Mouse (Mus musculus): ENCODE measurements around the gene Pramel7. TPM values are rescaled to one million over a fixed set of nuclear protein-coding genes. Genes with fewer than 3 reads are reported as not detected.

Pramel7 gene
- polyA plus RNA-seq, 1 experiment = not detected

DNA sequence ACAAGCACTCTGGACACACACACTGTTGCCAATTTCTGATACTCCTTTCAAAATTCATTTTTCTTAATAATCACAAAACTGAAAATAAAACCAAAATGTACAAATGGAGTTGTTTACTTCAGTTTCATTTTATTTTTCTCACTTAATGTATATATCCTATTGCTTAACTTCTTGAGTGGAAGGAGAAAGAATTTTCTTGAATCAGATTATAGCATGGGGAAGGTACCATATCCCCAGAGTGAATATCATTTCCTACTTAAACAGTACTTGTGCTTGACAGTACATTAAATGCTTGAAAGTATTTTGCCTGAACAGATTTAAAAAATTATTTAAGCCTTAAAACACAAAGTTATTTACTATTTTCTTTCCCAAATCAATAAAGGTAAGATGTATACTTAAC lies 43.2 kb downstream of the Pramel7 start, which contains the start of gene Olfr1126:
TSS of gene Olfr1126 (plus strand) at position 301 of the 400 bp plus-strand sequence.
- Histone ChIP-seq H3K4me1 (ENCODE audit: control insufficient read depth, insufficient read depth, low read length) (no peaks in the 10 kb centered on the region), H3K27me3 (replicated peaks; ENCODE audit: control insufficient read depth, insufficient read depth, low read length) (no peaks in the 10 kb centered on the region), H3K27ac (ENCODE audit: insufficient read depth, low read depth, low read length) (no peak within 1 kb of the TSS), H3K36me3 (ENCODE audit: control insufficient read depth, insufficient read depth, low read length) (no peaks in the 10 kb centered on the region), H3K4me3 (ENCODE audit: insufficient read depth, low read depth, low read length) (no peak within 1 kb of the TSS)
- TF ChIP-seq POLR2A (IDR thresholded peaks at IDR 0.05; ENCODE audit: low read depth, low read length) (no peak), CTCF (conservative IDR thresholded peaks at IDR 0.05; ENCODE audit: insufficient read depth, insufficient read length, low read depth, low read length) (no peak)
- DNase-seq = no peak

Other genes with a start within 250 kb of the Pramel7 start
- not detected in 2 replicates for gene Olfr1115, start 249.1 kb downstream of the Pramel7 start, polyA plus RNA-seq (2012; rRNA removed)
- not detected in 2 replicates for gene Olfr1116, start 229.6 kb downstream of the Pramel7 start, polyA plus RNA-seq (2012; rRNA removed)
- gene Olfr1118, start 189.5 kb downstream of the Pramel7 start, polyA plus RNA-seq (2012; rRNA removed) = not detected in 2 replicates
- not detected in 2 replicates for gene Olfr1120, start 142.3 kb downstream of the Pramel7 start, polyA plus RNA-seq (2012; rRNA removed)
- not detected in 2 replicates for gene Olfr1121, start 127.2 kb downstream of the Pramel7 start, polyA plus RNA-seq (2012; rRNA removed)
- not detected in 2 replicates for gene Olfr1122, start 111.2 kb downstream of the Pramel7 start, polyA plus RNA-seq (2012; rRNA removed)
- gene Olfr1123, start 80.5 kb downstream of the Pramel7 start, polyA plus RNA-seq (2012; rRNA removed) = not detected in 2 replicates
- gene Olfr1124, start 66.8 kb downstream of the Pramel7 start, polyA plus RNA-seq (2012; rRNA removed) = not detected in 2 replicates
- gene Olfr1126, start 43.1 kb downstream of the Pramel7 start, polyA plus RNA-seq (2012; rRNA removed) = not detected in 2 replicates
- not detected in 2 replicates for gene Pramel6, start 9.5 kb upstream of the Pramel7 start, polyA plus RNA-seq (2012; rRNA removed)
- not detected in 2 replicates for gene Olfr153, start 34.7 kb upstream of the Pramel7 start, polyA plus RNA-seq (2012; rRNA removed)
- not detected in 2 replicates for gene Olfr1128, start 48.4 kb upstream of the Pramel7 start, polyA plus RNA-seq (2012; rRNA removed)
- gene Olfr1129, start 76.8 kb upstream of the Pramel7 start, polyA plus RNA-seq (2012; rRNA removed) = not detected in 2 replicates
- gene Olfr1130, start 109.1 kb upstream of the Pramel7 start, polyA plus RNA-seq (2012; rRNA removed) = not detected in 2 replicates
- not detected in 2 replicates for gene Olfr1131, start 130.0 kb upstream of the Pramel7 start, polyA plus RNA-seq (2012; rRNA removed)
- not detected in 2 replicates for gene Olfr1132, start 140.4 kb upstream of the Pramel7 start, polyA plus RNA-seq (2012; rRNA removed)
- not detected in 2 replicates for gene Olfr1133, start 150.3 kb upstream of the Pramel7 start, polyA plus RNA-seq (2012; rRNA removed)
- not detected in 2 replicates for gene Olfr1134, start 161.4 kb upstream of the Pramel7 start, polyA plus RNA-seq (2012; rRNA removed)
- gene Olfr1135, start 176.6 kb upstream of the Pramel7 start, polyA plus RNA-seq (2012; rRNA removed) = not detected in 2 replicates
- not detected in 2 replicates for gene Olfr1136, start 196.9 kb upstream of the Pramel7 start, polyA plus RNA-seq (2012; rRNA removed)
- gene Olfr1137, start 216.1 kb upstream of the Pramel7 start, polyA plus RNA-seq (2012; rRNA removed) = not detected in 2 replicates
- gene Olfr1138, start 242.9 kb upstream of the Pramel7 start, polyA plus RNA-seq (2012; rRNA removed) = not detected in 2 replicates
- not detected in 2 replicates for gene Olfr1140, start 246.7 kb upstream of the Pramel7 start, polyA plus RNA-seq (2012; rRNA removed)